Mouse (Mus musculus) kidney, adult 18-20 months (tissue): ENCODE results near the gene Bicra.
A peak's percentile ranks its signal among the peaks of the same experiment; 100 is the strongest.

Source experiments
- DNase-seq: peaks from one replicate; pipeline ENCODE4 v3.0.0; 2021

The Bicra gene

DNA sequence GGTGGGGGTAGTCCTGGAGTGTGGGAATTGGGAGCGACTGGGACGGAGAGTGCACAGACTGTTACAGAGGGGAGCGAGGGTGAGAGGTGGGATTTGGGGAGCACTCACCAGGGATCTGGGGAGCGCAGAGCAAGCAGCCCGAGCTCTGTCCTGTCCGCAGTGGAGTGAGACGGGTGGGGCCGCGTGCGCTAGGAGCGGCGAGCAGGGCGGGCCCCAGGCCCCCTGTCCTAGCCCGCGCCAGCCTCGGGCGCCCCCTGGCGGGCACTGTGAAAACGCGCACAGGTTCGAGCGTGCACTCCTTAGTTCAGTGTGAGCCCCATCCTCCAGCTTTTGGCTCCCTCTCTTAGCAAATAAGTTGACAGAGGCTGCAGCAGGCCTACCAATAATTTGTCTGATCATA lies 80.4 kb downstream of the Bicra start, which contains the start of gene Ehd2:
Ehd2 (minus strand) TSS at position 256 of the 400 bp plus-strand sequence.
- DNase-seq, result peak; percentile 71

DNA sequence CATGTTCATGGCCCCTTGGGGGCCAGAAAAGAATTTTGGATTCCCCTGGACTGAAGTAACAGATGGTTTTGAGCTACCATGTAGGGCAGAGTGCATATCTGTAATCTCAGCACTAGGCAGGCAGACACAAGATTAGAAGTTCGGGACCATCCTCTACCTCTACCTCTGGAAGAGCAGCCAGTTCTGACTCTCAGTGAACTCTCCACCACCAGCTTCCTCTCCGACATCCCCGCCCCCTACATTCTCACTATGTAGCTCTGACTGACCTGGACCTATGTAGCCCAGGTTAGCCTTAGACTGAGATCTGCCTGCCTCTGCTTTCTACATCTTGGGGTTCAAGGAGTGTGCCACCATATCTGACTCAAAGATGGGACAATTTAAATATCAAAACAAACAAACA lies 81.2 kb downstream of the Bicra start:
- no peak for DNase-seq

GRCm38 (mm10) chr7:15963798-15964652 lies 83.7 kb downstream of the Bicra start:
- DNase-seq, result no peak

DNA sequence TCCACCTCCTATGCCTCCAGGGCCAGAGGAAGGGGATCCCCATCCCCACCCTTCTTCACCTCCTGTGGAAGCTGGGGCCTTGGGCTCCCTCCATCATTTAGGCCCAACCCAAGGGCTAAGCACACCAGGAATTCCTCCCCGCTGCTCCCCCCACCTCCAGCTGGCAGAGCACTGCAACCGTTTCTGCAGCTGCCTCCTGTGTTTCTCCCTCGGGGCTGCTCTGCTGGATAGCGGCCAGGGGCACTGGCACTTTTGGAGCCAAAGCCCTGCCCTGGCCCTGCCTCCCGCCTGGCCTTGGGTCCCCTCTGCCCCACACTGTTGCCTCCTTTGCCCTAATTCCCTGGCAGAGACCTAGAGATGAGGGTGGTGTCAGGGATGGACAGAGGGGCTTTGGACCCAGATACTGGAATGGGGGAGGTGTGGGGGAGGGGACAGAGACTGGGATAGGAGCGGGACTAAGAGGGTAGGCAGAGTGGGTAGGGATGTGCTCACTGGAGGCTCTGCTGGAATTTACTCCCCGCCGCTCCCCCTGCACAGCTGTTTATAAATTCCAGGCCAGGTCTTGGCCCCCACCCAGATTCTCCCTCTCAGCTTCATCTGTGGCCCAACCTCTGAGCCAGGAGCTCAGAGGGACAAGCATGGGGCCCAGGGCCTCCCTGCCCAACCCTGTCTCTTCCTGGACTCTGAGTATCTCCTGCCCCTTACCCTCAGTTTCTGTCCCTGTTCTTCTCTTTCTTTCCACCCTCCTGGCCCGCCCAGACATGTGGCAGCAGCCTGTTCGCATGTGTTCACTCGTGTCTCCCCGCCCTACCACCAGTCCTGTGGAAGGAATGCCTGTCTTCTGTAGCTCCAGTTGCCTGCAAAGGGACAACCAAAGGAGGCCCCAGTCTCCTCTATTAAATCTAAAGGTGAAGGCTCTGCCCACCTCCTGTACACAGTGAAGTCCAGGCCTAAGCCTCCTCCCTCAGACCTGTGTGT lies 85.1 kb downstream of the Bicra start:
- DNase-seq, result peak; percentile 87

DNA sequence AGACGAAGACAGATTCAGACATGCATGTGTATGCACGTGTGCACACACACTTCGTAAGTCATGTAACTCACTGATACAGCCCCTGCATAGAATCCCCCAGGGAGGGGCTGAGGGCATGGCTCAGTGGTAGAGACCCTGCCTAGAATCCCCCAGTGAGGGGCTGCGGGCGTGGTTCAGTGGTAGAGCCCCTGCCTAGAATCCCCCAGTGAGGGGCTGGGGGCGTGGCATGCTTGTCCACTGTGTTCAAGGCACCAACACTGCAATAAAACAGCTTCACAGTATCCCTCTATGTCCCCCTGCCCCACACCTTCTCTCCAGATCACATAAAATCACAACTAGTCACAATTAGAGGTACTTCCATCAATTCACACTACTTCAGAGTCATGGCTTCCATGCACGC lies 85.9 kb downstream of the Bicra start:
- no peak for DNase-seq

DNA sequence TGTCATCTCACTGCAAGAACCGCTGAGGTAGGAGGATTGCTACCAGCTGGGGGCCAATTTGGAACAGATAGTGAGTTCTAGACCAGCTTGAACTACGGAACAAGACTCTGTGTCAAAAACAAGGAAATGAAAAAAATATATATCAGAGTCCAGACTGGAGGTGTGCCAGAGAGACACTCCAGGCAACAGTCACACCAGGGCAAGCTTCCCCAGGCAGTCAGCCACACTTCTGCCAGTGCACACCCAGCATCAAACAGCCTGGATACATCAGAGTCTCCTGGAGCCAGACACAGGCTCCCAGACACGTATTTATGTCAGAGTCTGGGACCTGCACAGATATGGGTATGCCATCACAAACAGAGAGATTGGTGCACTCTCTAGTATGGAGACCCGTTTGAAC lies 86.5 kb downstream of the Bicra start:
- DNase-seq, result no peak

DNA sequence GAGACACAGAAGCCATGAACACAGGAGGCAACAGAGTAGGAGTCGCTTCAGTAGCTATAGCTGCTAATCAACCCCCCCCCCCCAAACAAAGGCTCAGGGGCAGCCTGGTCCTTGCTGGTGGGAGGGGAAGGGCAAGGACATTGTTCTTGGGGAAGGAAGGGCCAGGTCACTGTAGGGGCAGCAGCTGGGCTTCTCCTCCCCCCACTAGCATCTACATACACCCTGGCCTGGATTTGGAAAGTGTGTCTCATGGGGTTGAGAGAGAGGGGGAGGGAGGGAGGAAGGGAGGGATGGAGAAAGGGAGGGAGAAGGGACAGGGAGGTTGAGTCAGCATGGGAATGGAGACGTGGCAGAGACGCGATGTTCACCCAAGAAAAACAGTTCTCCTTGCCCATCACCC lies 87.0 kb downstream of the Bicra start:
- no peak for DNase-seq

DNA sequence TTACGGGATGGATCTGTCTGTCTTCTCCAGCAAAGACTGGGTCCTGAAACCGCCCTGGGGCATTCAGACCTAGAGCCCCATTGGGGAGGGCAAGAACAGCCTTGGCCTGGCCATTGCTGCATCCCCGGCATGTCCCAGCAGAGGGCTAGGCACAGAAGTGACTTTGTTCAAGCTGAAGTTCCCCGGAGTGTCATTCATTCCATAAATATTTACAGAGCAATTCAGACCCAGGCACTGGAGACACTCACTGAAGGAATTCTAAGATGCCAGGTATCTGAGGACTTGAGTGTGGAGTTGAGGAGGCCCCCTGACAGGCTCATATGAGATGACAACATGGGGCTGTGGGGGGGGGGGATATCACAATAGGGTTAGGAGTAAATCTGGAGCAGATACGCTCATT lies 91.6 kb downstream of the Bicra start:
- no peak for DNase-seq

DNA sequence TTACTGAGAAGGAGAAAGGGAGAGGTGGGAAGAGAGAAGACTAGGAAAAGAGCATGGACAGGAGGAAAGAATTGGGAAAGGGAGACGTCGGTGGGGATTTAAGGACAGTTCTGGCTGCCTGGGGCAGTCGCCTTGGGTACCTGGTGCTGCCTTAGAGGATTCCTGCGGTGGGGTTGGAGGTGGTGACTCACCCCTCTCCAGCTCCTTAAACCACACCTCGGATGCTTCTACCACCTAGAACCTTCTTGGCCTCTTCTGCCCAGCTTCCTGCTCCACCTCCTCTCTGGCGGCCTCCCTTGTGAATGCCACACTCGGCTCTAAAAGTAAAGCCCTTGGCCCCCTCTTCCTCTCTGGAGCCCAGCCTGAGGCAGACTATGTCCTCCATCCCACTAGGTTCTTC lies 92.2 kb downstream of the Bicra start:
- no peak for DNase-seq

DNA sequence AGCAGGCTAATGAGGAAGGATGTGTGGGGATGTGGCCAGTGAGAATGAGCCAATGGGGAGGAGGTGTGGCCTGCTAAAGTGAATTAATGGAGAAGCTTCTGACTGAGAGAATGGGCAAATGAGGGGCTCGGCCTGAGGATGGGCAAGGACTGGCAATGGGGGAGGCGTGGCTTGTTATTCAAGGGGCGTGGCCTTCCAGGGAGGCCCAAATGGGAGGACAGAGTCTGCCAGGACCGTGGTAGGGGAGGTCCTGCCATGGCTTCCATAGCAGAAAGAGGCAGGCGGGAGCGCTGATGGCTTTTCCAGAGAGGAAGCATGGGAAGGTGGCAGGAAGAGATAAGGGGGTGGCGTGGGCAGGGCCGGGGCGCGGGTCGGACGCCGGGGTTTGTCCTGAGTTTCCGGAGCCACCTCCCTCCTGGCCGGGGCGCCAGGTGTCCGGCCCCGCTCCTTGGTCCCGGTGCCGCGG lies 92.7 kb downstream of the Bicra start:
- peak; percentile 57 for DNase-seq

DNA sequence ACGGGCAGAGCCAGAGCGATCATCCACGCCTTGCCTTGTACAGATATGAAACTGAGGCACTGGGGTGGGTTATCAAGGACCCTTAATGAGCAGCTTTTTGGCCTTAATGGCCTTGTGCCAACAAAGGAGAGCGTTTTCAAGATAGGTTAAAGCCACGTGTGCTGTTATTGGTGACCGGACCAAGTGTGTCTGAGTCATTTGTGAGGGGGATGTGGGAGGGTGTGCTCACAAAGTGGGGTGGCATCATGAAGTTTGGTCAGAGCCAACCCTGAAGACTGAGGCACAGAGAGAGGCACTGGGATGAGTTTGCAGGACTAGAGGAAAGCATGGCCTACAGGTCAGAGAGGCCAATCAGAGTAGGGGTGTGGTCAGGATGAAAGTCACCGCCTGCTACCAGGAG lies 93.3 kb downstream of the Bicra start:
- no peak for DNase-seq

- no peak for DNase-seq
Observed at GRCm38 (mm10) chr7:15953307-15954074, 94.2 kb downstream of the Bicra start.

DNA sequence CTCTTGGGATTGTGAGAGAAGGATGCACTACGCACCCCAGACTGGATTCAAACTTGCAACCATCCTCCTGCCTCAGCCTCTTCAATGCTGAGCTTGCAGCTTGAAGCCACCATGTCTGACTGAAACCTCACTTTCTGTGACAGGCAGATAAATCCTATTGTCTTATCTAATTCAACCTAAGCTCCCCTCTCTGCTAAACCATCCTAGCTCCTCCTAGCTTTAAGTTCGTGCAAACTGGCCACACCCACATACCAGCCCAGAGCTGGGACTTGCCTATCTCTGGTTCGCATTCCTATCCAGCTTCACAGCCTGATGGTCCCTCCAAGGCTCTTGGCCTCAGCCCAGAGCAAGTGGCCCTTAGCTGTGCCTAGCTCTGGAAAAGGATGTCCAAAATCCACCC lies 95.3 kb downstream of the Bicra start:
- no peak for DNase-seq

DNA sequence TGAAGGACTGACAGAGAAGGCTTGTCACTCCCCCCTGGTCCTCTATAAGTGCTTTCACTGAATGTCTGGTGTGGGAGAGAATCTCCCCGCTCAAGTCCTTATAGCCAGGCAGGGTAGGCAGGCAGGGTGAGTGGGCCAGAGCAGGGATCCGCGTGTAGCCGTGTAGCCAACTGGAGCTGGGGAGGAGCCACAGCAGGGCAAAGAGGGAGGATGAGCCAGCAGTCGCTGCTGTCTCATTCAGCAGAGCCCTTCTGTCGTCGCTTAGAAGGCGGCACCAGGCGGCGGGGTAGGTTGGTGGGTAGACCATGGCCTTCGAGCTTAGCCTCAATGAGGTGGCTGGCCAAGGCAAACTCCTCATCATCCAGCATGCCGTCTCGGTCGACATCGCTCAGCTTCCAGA lies 97.7 kb downstream of the Bicra start:
- DNase-seq, result no peak

DNA sequence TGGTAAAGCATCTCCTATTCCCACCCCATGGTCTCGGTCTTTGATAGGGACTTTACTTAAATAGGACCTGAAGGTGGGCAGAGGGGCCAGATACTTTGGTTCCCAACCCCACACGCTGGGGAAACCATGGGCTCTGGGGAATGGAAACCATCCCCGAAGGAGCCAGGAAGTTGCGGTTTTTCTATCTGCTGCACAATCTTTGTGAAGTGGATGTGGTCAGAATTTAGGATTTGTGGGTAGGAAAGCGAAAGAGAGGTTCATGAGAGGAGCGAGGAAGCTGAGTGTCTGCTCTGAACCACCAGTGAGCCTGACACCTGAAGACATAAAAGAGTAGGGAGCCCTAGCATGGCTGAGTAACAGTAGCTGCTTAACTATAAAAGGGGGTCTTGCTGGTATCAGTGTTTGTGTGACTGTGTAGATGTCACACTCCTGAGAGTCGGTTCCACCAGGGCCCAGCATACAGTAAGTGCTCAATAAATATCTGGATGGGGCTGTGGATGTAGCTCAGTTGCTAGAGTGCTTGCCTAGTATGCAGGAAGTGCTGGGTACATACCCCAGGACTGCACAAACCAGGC lies 98.4 kb downstream of the Bicra start:
- DNase-seq, result no peak

DNA sequence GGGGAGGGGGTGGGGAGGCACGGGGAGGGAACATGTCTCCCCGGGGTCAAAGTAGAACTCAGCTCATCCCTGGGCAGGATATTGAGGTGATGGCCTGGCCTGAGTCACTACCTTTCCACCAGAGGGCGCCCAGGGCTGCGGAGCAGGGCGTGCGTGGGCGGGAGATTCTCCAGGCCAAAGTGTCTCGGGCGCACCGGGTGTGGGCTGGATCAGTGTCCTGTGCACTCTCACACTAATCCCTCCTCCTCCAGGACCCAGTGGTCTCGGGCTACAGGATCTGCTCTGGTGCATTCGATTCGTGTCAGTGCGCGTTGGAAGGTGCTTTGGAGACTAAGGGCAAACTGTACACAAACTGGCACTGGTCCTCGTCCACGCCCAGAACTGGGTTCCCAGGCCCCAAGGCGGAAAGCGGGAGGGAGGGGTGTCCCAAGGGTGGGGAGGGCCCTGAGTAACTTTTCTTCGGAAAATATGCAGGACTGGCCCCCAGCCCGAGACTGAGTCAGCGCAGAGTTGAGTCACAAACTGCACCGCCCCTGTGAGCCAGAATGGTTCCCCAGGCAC lies 99.3 kb downstream of the Bicra start:
- peak; percentile 85 for DNase-seq

DNA sequence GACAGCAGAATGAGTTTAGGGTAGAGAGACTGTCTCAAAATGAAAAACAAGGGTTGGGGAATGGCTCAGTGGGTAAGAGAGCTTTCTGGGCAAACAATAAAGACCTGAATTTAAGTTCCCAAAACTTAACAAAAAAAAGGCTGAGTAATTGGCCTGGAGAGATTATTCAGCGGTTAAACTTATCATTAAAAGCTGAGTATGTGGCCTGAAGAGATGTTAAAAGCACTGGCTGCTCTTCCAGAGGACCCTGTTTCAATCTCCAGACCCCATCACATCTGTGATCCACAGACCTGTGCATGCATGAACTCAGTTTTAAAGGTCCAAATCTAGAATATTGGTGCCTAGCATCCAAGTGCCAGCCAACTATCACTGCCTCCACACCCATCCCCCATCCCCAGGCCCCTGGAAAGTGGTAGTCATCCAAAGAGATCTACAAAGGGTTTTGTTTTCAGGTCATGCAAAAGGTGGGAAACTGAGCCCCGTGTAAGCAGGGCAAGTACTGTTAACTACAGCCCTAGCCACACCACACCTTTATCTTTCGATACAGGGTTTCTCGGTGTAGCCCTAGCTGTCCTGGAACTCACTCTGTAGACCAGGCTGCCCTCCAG lies 100.0 kb downstream of the Bicra start:
- no peak for DNase-seq

DNA sequence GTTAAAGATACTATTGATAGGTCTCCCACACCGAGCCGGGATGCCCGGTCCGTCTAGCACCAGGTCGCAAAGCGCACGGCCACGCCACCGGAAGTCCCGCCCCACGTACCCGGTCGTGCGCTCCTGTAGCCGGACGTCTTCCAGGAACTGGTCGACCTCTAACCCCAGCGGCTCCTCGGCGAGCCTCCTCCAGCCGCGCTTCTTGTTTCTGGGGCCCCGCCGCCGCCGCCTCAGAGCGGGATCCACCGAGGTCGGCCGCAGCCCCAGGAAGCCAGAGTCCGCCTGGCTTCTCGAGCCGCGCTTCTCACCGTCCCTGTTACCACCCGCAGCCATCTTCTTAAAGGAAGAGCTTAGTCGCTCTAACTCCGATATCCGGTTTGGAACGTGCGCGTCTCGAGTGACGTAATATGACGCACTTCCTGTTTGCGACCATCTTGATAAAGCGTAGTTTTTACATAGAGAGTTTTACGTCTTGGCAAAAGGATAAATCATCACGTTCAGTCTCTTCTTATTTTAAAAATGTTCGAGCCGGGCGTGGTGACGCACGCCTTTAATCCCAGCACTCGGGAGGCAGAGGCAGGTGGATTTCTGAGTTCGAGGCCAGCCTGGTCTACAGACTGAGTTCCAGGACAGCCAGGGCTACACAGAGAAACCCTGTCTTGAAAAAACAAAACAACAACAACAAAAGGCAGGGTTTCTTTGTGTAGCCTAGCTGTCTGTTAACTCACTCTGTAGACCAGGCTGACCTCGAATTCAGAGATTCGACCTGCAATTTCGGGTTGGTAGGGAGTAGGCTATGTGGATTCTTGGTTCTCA lies 101.8 kb downstream of the Bicra start, which contains the start of gene Nop53:
Nop53 (minus strand) TSS at position 354 of the 816 bp plus-strand sequence.
- peak; percentile 98 for DNase-seq

GRCm38 (mm10) chr7:15945211-15945610 lies 102.5 kb downstream of the Bicra start:
- no peak for DNase-seq

DNA sequence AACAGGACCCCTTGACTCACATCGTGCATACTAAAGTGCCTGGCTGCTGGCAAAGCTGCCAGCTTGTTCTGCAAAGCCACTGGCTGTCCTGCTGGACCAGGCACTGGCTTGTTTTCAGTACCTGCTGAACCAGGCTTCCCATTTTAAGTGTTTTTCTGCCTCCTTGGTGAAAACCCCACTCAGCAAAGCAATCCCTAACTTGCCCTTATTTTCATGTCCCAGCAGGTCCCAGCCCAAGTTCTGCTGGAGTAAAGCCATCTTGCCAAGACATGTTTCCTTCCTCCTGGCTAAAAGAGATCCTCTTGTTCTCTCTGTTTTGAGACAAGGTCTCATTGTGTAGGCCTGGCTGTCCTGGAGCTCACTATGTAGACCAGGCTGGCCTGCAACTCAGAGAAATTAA lies 103.4 kb downstream of the Bicra start:
- no peak for DNase-seq

GRCm38 (mm10) chr7:15938621-15939020 lies 109.1 kb downstream of the Bicra start:
- no peak for DNase-seq
